Mouse (Mus musculus): ENCODE measurements around the gene Tubg1. TPM values are rescaled to one million over a fixed set of nuclear protein-coding genes. Genes with fewer than 3 reads are reported as not detected.

The Tubg1 gene
- 70.9 and 72.6 TPM in 2 replicates for polyA plus RNA-seq (2015; fragmentation: Nextera tagmentation; extraction: Ambion mirVana)

DNA sequence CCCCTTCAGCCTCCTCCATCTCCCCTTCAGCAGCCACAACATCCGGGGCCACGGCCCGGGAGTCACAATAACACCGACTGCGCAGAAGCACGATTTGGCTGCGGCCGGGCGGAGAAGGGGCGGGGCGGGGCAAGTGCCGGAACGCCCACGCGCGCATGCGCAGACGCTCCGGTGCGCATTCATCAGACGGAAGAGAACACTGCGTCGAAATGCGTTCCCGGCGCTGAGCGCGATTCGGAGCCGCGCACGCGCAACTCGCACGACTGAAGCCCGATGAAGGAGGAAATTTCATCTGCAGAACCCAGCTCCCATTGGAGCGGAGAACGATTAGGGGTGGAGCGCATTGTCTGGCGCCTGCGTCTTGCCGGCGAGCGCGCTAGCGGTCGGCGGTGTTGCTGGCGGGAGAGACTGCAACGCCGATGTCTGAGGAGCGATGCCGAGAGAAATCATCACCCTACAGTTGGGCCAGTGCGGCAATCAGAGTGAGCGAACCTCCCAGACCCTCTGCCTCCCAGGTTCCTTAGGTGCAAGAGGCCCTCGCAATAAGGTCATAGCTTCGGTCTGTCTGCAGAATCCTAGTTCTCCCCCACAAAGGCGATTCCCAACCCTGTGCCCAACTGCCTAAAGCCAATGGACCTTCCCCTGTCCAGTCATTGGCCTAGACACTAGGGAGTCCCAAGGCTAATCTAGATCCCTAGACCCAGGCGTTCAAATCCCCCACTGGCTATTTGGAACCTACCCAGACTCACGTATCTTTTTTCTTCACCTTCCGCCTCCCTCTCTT is at the start of gene Tubg1, which contains the start of gene Retreg3:
Gene Tubg1, plus strand, starts transcription at position 178 of the 784 bp plus-strand sequence.
Gene Retreg3, minus strand, starts transcription at position 133 of the 784 bp plus-strand sequence.
- ATAC-seq (replicated peaks; ENCODE audit: extremely low read depth, insufficient read depth, low FRiP score) = peak; percentile 97
- no peaks in the 10 kb centered on the region for H3K27me3 ChIP-seq (ENCODE audit: control insufficient read depth, insufficient read depth, low read length)
- H3K4me2 ChIP-seq (ENCODE audit: low read depth, low read length) = peak within 1 kb of the TSS; percentile 81
- H3K4me1 ChIP-seq (ENCODE audit: control insufficient read depth, insufficient read depth, low read length) = peaks cover 28% of the 10 kb centered on the region
- peak within 1 kb of the TSS; percentile 96 for H3K9ac ChIP-seq (ENCODE audit: low read length)
- under 1% methylated on average over 61 of the region's 61 CpGs for WGBS
- H3K36me3 ChIP-seq (ENCODE audit: control insufficient read depth, insufficient read depth) = peaks cover 12% of the 10 kb centered on the region
- H3K9me3 ChIP-seq (replicated peaks; ENCODE audit: control insufficient read depth, low read length) = no peaks in the 10 kb centered on the region
- peak within 1 kb of the TSS; percentile 99 for H3K4me3 ChIP-seq (ENCODE audit: low read length)
- peak within 1 kb of the TSS; percentile 91 for H3K27ac ChIP-seq (ENCODE audit: low read length)

DNA sequence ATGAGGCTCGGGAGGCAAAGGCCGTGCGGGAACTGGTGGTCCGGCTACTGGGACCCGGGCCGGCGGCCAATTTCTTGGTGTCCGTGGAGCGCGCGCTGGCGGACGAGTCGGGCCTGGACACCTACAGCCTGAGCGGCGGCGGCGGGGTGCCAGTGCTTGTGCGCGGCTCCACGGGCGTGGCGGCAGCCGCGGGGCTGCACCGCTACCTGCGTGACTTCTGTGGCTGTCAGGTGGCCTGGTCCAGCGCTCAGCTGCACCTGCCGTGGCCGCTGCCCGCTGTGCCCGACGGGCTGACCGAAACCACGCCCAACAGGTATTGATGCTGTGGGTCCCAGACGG is 49.6 kb upstream of the Tubg1 start:
- Histone ChIP-seq H3K4me3 (ENCODE audit: low read length) (peak overlapping the region; percentile 89), H3K4me2 (ENCODE audit: low read depth, low read length) (peak overlapping the region; percentile 98), H3K36me3 (ENCODE audit: control insufficient read depth, insufficient read depth) (no peaks in the 10 kb centered on the region), H3K27ac (ENCODE audit: low read length) (peak overlapping the region; percentile 47; the same call in 1 of the 2 replicates), H3K4me1 (ENCODE audit: control insufficient read depth, insufficient read depth, low read length) (peaks cover 22% of the 10 kb centered on the region), H3K9ac (ENCODE audit: low read length) (peak overlapping the region; percentile 87), H3K27me3 (ENCODE audit: control insufficient read depth, insufficient read depth, low read length) (0 out of 2 replicates have a peak, but pooled peaks cover 2% of the 10 kb centered on the region), H3K9me3 (replicated peaks; ENCODE audit: control insufficient read depth, low read length) (no peaks in the 10 kb centered on the region)
- 0% methylated on average over 28 of the region's 36 CpGs for WGBS
- peak; percentile 49 for ATAC-seq (replicated peaks; ENCODE audit: extremely low read depth, insufficient read depth, low FRiP score)

DNA sequence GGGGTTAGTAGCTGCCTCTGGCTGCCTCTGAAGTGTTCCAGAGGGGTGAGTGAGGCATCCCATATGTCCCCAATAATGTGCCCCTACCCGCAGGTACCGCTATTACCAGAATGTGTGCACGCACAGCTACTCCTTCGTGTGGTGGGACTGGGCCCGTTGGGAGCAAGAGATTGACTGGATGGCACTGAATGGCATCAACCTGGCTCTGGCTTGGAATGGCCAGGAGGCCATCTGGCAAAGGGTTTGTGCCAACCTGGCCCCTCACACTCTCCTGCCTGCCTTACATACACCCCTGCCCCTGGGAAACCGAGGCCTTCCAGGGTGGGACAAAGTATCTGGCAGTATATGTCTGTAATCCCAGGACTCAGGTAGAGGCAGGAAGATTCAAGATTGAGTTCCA is 48.8 kb upstream of the Tubg1 start:
- 0 out of 2 replicates have a peak, but pooled peaks cover 2% of the 10 kb centered on the region for H3K27me3 ChIP-seq (ENCODE audit: control insufficient read depth, insufficient read depth, low read length)
- no peak overlapping the region for H3K27ac ChIP-seq (ENCODE audit: low read length)
- no peak overlapping the region for H3K4me3 ChIP-seq (ENCODE audit: low read length)
- no peaks in the 10 kb centered on the region for H3K9me3 ChIP-seq (replicated peaks; ENCODE audit: control insufficient read depth, low read length)
- no peaks in the 10 kb centered on the region for H3K36me3 ChIP-seq (ENCODE audit: control insufficient read depth, insufficient read depth)
- 75% methylated on average over 6 of the region's 6 CpGs for whole genome bisulfite sequencing
- no peak for ATAC-seq (replicated peaks; ENCODE audit: extremely low read depth, insufficient read depth, low FRiP score)
- H3K4me2 ChIP-seq (ENCODE audit: low read depth, low read length) = no peak overlapping the region
- H3K4me1 ChIP-seq (ENCODE audit: control insufficient read depth, insufficient read depth, low read length) = peaks cover 21% of the 10 kb centered on the region
- H3K9ac ChIP-seq (ENCODE audit: low read length) = no peak overlapping the region

DNA sequence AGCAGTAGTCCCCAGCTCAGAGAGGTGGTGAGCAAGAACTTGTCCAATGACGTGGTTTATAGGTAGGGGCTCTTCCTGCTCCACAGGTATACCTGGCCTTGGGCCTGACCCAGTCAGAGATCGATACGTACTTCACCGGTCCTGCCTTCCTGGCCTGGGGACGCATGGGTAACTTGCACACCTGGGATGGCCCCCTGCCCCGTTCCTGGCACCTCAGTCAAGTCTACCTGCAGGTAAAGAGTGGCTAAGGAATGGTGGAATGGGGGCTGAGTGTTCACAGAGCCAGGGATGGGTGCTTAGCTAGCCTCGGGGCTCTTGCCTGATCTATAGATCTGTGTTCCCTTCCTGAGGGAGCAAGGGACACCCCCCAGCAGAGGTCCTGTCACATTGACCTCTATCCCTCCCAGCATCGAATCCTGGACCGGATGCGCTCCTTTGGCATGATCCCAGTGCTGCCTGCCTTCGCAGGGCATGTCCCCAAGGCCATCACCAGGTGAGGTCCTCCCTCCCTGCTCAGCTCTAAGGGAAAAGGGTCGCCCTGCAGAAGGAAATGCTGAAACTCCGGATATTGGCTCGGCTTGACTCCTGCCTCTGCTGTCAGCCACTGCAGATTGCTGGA is 47.8 kb upstream of the Tubg1 start:
- H3K4me2 ChIP-seq (ENCODE audit: low read depth, low read length) = no peak overlapping the region
- H3K27me3 ChIP-seq (ENCODE audit: control insufficient read depth, insufficient read depth, low read length) = peaks cover 2% of the 10 kb centered on the region; the same call in 1 of the 2 replicates
- H3K27ac ChIP-seq (ENCODE audit: low read length) = no peak overlapping the region
- H3K9ac ChIP-seq (ENCODE audit: low read length) = no peak overlapping the region
- H3K4me1 ChIP-seq (ENCODE audit: control insufficient read depth, insufficient read depth, low read length) = peaks cover 13% of the 10 kb centered on the region
- WGBS = 72% methylated on average over 14 of the region's 14 CpGs
- no peak for ATAC-seq (replicated peaks; ENCODE audit: extremely low read depth, insufficient read depth, low FRiP score)
- no peak overlapping the region for H3K4me3 ChIP-seq (ENCODE audit: low read length)
- no peaks in the 10 kb centered on the region for H3K9me3 ChIP-seq (replicated peaks; ENCODE audit: control insufficient read depth, low read length)
- H3K36me3 ChIP-seq (ENCODE audit: control insufficient read depth, insufficient read depth) = peaks cover 3% of the 10 kb centered on the region; the same call in 1 of the 2 replicates

DNA sequence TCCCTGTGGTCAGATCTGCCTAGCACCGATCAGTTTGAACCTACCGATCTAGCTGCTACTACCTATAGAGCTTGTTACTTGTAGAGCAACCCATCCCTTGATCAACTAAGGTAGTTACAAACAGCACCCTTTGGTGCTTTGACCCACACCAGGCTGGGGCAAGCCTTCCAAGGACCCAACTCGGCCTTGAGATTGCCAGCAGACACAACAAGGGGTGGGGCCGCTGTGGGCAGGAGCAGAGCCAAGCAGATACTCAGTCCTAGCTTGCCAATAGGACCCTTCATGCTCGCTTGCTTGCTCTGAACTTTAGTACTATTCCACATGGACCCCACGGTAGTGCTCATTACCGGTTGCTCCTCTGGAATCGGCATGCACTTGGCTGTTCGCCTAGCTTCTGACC is 41.6 kb upstream of the Tubg1 start, which contains the start of gene Hsd17b1:
Gene Hsd17b1, plus strand, starts transcription at position 291 of the 400 bp plus-strand sequence.
- Histone ChIP-seq H3K4me2 (ENCODE audit: low read depth, low read length) (no peak within 1 kb of the TSS), H3K27ac (ENCODE audit: low read length) (no peak within 1 kb of the TSS), H3K9ac (ENCODE audit: low read length) (no peak within 1 kb of the TSS), H3K36me3 (ENCODE audit: control insufficient read depth, insufficient read depth) (peaks cover 3% of the 10 kb centered on the region; the same call in 1 of the 2 replicates), H3K4me1 (ENCODE audit: control insufficient read depth, insufficient read depth, low read length) (peaks cover 11% of the 10 kb centered on the region), H3K9me3 (replicated peaks; ENCODE audit: control insufficient read depth, low read length) (no peaks in the 10 kb centered on the region), H3K27me3 (ENCODE audit: control insufficient read depth, insufficient read depth, low read length) (peaks cover 39% of the 10 kb centered on the region), H3K4me3 (ENCODE audit: low read length) (no peak within 1 kb of the TSS)
- 68% methylated on average over 9 of the region's 9 CpGs for WGBS
- no peak for ATAC-seq (replicated peaks; ENCODE audit: extremely low read depth, insufficient read depth, low FRiP score)

DNA sequence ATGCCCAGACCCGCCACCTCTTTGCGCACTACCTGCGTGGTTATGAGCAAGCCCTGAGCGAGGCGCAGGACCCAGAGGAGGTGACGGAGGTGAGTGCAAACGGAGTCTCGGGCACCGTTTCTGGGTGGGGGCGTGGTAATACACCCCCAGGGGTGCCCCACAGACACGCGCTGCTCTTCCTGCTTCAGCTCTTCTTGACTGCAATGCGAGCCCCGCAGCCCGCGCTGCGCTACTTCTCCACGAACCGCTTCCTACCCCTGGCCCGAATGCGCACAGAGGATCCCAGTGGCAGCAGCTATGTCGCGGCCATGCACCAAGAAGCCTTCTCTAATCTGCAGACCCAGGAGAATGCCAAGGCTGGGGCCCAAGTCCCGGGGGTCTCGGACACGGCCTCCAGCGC is 40.0 kb upstream of the Tubg1 start:
- H3K27me3 ChIP-seq (ENCODE audit: control insufficient read depth, insufficient read depth, low read length) = peaks cover 37% of the 10 kb centered on the region
- WGBS = 6% methylated on average over 27 of the region's 27 CpGs

DNA sequence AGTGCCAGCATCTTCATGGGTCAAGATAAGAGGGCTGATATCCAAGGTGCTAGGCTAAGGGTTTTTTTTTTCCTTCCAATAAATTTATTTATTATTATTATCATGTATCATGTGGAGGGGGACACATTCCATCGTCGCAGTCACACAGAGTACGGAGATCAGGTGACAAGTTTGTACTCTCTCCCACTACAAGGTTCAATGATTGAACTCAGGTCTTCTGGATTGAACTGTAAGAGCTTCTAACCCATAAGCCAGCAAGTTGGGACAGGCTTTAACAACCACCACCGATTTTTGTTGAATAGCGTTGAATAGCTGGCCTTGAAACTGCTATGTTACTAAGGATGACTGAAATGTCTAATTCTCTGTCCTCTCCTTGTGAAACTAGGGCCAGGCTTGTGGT is 39.3 kb upstream of the Tubg1 start:
- Histone ChIP-seq H3K9ac (ENCODE audit: low read length) (no peak overlapping the region), H3K4me3 (ENCODE audit: low read length) (no peak overlapping the region), H3K4me2 (ENCODE audit: low read depth, low read length) (no peak overlapping the region), H3K36me3 (ENCODE audit: control insufficient read depth, insufficient read depth) (peaks cover 5% of the 10 kb centered on the region; the same call in 1 of the 2 replicates), H3K9me3 (replicated peaks; ENCODE audit: control insufficient read depth, low read length) (no peaks in the 10 kb centered on the region), H3K4me1 (ENCODE audit: control insufficient read depth, insufficient read depth, low read length) (peaks cover 15% of the 10 kb centered on the region), H3K27me3 (ENCODE audit: control insufficient read depth, insufficient read depth, low read length) (peaks cover 37% of the 10 kb centered on the region), H3K27ac (ENCODE audit: low read length) (no peak overlapping the region)
- ATAC-seq (replicated peaks; ENCODE audit: extremely low read depth, insufficient read depth, low FRiP score) = no peak
- 70% methylated on average over 5 of the region's 5 CpGs for WGBS

More for the DNA sequence above, 40.0 kb upstream of the Tubg1 start:
- H3K4me2 ChIP-seq (ENCODE audit: low read depth, low read length) = peak overlapping the region; percentile 48
- ATAC-seq (replicated peaks; ENCODE audit: extremely low read depth, insufficient read depth, low FRiP score) = no peak
- H3K27ac ChIP-seq (ENCODE audit: low read length) = no peak overlapping the region
- H3K4me1 ChIP-seq (ENCODE audit: control insufficient read depth, insufficient read depth, low read length) = peaks cover 15% of the 10 kb centered on the region
- H3K9ac ChIP-seq (ENCODE audit: low read length) = no peak overlapping the region
- no peaks in the 10 kb centered on the region for H3K9me3 ChIP-seq (replicated peaks; ENCODE audit: control insufficient read depth, low read length)
- H3K36me3 ChIP-seq (ENCODE audit: control insufficient read depth, insufficient read depth) = peaks cover 3% of the 10 kb centered on the region; the same call in 1 of the 2 replicates
- peak overlapping the region; percentile 23 for H3K4me3 ChIP-seq (ENCODE audit: low read length)

DNA sequence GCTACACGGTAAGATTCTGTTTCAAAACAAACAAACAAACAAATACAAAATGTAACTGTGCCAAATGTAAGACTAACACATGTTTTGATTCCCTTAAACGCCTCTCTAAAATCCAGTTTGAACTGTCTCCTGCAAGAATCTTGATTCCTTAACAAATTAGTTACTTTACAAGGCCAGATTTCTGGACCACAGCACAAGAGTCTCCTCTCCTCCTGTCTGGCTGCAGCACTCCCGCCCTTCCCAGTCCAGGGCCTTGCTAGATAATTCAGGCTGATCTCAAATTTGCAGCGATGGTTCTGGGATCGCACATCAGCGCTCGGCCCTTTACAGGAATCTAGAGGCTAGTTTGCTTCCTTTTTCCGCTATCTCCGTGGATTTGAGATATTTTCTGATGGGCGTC is 38.1 kb upstream of the Tubg1 start:
- Histone ChIP-seq H3K9me3 (replicated peaks; ENCODE audit: control insufficient read depth, low read length) (no peaks in the 10 kb centered on the region), H3K4me3 (ENCODE audit: low read length) (peak overlapping the region; percentile 83), H3K4me1 (ENCODE audit: control insufficient read depth, insufficient read depth, low read length) (peaks cover 23% of the 10 kb centered on the region), H3K36me3 (ENCODE audit: control insufficient read depth, insufficient read depth) (peaks cover 5% of the 10 kb centered on the region; the same call in 1 of the 2 replicates), H3K27me3 (ENCODE audit: control insufficient read depth, insufficient read depth, low read length) (peaks cover 37% of the 10 kb centered on the region), H3K4me2 (ENCODE audit: low read depth, low read length) (peak overlapping the region; percentile 97), H3K9ac (ENCODE audit: low read length) (peak overlapping the region; percentile 75), H3K27ac (ENCODE audit: low read length) (peak overlapping the region; percentile 92)
- no peak for ATAC-seq (replicated peaks; ENCODE audit: extremely low read depth, insufficient read depth, low FRiP score)
- 9% methylated on average over 10 of the region's 10 CpGs for WGBS

Measured in heart, embryonic 16.5 days (tissue).